Mouse (Mus musculus) C2C12 (cell line): ENCODE data around the gene Caprin1.

Experiments
- CEBPB ChIP-seq: IDR thresholded peaks from one replicate; pipeline ENCODE4 v1.6.1; 2011; ENCODE audit warnings: low read depth, mild to moderate bottlenecking, control low read depth, moderate library complexity
- CTCF ChIP-seq: IDR thresholded peaks from one replicate; pipeline ENCODE4 v1.5.1; 2011; ENCODE audit not compliant: control insufficient read depth, insufficient read depth, insufficient read length
- FOSL1 ChIP-seq: IDR thresholded peaks from one replicate; pipeline ENCODE4 v1.8.0; 2011; ENCODE audit warnings: mild to moderate bottlenecking, low read length; ENCODE audit not compliant: poor library complexity, insufficient read depth, severe bottlenecking
- MAX ChIP-seq: IDR thresholded peaks from one replicate; pipeline ENCODE4 v1.6.1; 2011; ENCODE audit warnings: mild to moderate bottlenecking, control low read depth
- MYOD1 ChIP-seq: IDR thresholded peaks from one replicate; pipeline ENCODE4 v1.6.1; 2011; ENCODE audit warnings: low read depth; ENCODE audit not compliant: control insufficient read depth, insufficient read length
- MYOG ChIP-seq: IDR thresholded peaks from one replicate; pipeline ENCODE4 v1.6.1; 2011; ENCODE audit not compliant: control insufficient read depth, insufficient read length; ENCODE audit errors: extremely low read depth
- USF1 ChIP-seq: IDR thresholded peaks from one replicate; pipeline ENCODE4 v1.6.1; 2011; ENCODE audit warnings: low read depth, mild to moderate bottlenecking, control low read depth, moderate library complexity

- no peak for TF ChIP-seq CTCF
- no peak for TF ChIP-seq MAX
- no peak for TF ChIP-seq MYOG
- TF ChIP-seq USF1: no peak
- no peak for TF ChIP-seq MYOD1
- TF ChIP-seq CEBPB: no peak
- no peak for TF ChIP-seq FOSL1
Observed at GRCm38 (mm10) chr2:103796211-103796860, 1.1 kb downstream of the Caprin1 start.
